Mouse (Mus musculus): ENCODE measurements around the gene Gpc6.

The Gpc6 gene

GRCm38 (mm10) chr14:117796661-117797060, 871.5 kb downstream of the Gpc6 start:
- DNase-seq (ENCODE audit: low spot score), result no peak

DNA sequence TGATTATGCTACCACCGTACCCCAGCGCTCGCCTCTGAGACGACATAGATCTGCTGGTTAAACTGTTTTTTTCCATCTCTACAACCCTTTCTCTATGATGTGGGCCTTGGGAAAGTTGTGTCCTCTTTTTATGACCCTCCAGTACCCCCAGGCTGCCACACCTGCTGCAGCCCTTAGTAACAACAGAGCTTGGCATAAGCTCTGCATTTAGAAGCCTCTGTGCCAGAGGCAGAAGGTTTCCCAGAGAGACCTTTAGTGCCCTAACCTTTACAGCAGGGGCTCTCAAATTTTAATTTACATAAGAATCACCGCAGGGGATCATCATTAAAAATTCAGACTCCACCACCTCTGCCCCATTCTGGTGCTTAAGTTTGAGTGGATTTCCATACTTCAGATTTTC, 875.3 kb downstream of the Gpc6 start:
- DNase-seq (ENCODE audit: low spot score), result no peak

DNA sequence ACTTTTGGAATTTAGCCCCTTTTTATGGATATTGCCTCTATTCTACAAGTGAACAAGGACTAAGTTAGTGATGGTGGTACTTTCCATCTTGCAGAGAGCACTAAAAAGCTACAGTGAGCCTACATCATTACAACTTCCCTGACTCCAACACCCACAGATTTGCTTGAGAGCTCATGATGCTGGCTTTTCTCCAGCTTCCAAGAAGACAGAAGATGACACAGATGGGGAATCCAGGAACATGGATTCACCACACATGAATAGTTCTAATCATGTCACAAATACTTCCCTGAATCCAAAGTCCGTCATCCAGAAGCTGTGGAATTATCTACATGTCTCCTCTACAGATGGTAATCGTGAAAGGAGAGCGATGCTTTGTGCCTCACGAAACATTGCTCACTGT, 882.7 kb downstream of the Gpc6 start:
- DNase-seq (ENCODE audit: low spot score), result no peak

DNA sequence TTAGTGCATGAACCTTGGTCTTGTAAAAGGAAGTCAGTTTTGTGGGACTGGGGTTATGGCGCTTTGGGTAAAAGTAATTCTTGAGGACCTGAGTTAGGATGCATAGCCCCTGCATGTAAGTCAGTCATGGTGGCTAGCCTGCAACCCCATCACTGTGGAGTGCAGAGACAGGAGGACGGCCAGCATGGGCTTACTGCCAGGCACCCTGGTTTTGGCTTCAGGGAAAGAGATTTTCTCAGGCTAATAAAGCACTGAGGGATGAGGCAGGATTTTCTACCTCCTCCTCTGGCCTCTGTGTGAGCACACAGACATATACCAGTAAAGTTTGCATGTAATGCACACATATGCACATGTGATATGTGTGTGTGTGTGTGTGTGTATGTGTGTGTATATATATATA, 883.2 kb downstream of the Gpc6 start:
- no peak for DNase-seq (ENCODE audit: low spot score)

DNA sequence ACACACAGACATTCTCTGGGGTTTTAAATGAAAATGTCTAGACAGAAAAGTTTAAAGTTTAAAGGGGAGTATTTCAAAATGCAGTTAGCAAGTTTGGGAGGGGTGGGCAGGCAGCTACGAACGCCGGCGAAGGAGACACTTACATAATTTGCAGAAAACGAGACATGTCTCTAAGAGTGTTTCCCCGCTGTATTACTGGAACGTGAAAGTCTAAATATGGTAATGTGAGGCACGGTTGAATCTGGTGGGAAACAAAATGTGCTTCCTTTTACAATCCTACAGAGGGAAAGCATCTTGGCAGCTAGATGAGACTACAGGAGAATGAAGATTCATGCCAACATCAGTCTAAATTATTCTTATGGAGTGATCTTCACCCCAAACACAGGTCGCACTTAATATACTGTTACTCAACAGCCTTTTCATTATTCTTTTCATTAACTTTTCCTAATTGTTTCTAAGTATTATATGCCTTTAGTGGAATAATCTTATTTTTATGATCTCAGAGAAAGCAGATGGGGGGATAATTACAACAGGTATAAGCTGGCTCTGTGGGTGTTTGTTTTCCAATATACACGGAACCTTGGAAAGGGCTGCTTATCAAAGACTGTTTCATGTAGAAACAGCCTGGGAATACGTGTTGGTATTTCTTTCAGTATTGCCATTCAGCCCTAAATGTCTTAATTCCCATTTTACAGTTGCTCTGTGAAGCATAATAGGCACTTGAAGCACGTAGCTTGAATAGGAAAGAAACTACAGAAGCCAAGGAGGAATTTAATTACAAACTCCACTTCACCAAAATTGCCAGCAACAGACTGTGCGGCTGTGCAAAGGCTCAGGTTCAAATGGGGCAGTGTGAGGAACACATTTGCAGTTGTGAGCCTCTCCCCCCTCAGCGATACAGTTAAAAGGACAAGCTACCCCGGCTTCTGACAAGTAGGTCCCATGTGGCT, 885.5 kb downstream of the Gpc6 start:
- no peak for DNase-seq (ENCODE audit: low spot score)

- DNase-seq (ENCODE audit: low spot score), result no peak
Observed at GRCm38 (mm10) chr14:117813473-117813872, 888.4 kb downstream of the Gpc6 start.

DNA sequence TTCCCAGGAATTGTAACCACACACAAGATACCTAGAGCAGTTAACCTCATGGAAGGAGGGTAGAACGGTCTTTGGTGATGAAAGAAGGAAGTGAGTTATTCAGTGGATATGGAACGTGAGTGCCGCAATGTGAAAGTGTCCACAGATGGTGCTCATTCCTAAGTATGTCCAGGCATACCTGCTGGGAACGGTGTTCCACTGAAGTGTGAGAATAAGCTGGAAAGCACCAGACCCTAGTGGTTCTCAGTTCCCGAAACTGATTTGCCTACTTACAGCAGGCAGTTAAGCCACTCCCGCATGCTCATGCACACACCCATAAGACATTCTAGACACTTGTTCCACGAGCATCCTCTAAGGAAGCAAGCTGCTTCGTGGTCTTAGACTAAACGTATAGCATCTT, 890.9 kb downstream of the Gpc6 start:
- DNase-seq (ENCODE audit: low spot score), result no peak

GRCm38 (mm10) chr14:117816706-117817105, 891.6 kb downstream of the Gpc6 start:
- DNase-seq (ENCODE audit: low spot score), result no peak

- DNase-seq (ENCODE audit: low spot score), result no peak
Observed at GRCm38 (mm10) chr14:117817196-117817595, 892.1 kb downstream of the Gpc6 start.

GRCm38 (mm10) chr14:117824491-117824890, 899.4 kb downstream of the Gpc6 start:
- DNase-seq (ENCODE audit: low spot score), result no peak

DNA sequence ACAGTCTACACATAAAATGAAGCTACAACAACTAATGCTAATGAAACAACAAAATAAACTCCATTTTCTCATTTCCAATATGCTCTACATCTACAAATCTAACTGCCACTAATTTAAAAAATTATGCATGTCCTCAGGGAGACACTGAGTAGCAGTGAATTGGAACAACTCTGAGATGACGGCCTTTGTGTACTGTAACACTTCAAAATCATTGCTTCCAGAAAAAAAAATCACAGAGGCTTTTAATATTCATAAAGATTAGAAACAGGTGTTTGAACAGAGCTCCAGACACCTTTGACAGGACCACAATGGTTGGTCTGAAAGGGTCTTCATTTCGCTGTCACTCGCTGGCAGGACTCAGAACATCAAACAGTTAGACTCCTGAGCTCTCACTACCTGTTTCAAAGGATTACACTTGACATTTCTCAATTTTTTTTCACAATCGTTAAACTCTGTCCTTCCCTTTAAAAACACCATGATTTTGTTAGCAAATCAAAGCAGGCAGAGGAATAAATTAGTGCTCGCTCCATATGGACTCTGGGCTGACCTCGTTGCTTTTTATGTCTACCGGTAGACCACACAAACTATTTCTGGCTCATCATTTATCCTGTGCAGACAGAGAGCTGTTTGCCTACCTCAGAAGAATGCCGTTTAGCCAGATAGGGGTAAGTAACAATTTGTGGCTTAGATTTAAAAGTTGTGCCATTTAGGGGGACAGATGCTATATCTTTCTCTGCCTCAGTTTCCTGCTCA, 901.4 kb downstream of the Gpc6 start:
- DNase-seq (ENCODE audit: low spot score), result peak; percentile 13

DNA sequence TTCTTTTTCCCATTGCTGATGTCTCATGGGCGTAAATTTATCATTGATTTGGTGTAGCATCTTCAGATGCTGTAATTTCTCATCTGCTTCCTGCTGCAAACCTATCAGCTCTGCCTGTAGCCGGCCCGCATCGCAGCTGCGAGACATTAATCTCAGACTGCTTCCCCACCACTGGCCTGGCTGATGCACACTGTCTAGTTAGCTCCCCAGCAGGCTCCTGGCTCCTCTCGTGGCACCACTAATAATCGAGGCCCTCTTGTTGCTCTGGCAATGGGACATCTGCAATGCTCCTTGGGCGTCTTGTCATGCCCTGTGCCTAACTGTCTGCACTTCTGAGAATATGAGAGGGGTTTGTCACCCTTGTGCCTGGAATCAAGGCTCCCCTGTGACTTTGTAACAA, 906.2 kb downstream of the Gpc6 start:
- DNase-seq (ENCODE audit: low spot score), result peak; percentile 12

DNA sequence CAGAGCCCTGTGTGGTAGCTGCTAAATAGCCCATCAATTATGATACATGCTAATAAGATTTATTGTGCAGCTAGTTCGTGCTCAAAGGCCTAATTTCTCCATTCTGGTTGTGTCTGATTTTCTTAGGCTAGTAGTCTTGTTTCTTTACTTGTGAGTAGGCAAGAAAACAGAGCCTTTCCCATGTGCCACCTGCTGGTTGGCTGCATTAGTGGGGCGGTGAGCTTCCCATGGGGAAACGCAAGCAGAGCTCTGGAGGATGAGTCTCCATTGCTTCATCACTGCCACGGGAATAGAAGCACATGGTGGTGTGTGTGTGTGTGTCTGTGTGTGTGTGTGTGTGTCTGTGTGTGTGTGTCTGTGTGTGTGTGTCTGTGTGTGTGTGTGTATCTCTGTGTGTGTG, 906.6 kb downstream of the Gpc6 start:
- peak; percentile 44 for DNase-seq (ENCODE audit: low spot score)

DNA sequence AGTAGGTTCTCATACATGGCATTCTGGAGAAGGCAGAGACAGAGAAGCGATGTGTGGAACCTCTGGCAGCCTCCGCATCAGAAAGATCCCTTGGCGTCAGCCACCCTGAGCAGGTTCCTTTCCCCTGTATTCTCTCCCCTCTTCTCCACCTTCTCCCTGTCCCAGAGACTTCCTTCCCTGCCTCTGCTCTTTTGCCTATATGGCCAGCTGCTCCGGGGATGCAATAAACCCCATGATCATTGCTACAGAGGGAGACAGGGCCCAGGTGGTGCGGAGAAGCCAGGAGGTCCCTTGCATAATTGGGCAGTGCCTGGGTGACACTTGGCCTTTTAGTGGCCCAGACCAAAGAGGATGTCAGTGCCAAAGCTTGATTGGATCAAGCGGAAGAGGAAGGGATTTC, 910.4 kb downstream of the Gpc6 start:
- DNase-seq (ENCODE audit: low spot score), result no peak

GRCm38 (mm10) chr14:117837021-117837420, 911.9 kb downstream of the Gpc6 start:
- DNase-seq (ENCODE audit: low spot score), result no peak

- DNase-seq (ENCODE audit: low spot score), result no peak
Observed at GRCm38 (mm10) chr14:117837715-117838114, 912.6 kb downstream of the Gpc6 start.

DNA sequence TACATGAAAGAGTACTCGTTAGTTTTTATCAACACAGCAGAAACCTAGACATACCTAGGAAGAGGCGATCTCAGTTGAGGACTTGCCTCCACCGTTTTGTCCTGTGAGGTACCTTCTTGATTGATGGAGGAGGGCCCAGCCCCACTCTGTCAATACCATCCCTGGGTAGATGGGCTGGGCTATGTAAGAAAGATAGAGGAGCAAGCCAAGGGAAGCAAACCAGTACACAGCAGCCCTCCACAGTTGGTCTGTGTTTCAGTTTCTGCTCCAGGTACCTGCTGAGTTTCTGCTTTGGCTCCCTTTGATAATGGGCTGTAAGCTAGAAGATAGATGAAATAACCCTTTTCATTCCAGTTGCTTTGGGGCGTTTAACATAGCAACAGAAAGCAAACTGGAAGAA, 916.1 kb downstream of the Gpc6 start:
- no peak for DNase-seq (ENCODE audit: low spot score)

- no peak for DNase-seq (ENCODE audit: low spot score)
Observed at GRCm38 (mm10) chr14:117841797-117842553, 916.9 kb downstream of the Gpc6 start.

DNA sequence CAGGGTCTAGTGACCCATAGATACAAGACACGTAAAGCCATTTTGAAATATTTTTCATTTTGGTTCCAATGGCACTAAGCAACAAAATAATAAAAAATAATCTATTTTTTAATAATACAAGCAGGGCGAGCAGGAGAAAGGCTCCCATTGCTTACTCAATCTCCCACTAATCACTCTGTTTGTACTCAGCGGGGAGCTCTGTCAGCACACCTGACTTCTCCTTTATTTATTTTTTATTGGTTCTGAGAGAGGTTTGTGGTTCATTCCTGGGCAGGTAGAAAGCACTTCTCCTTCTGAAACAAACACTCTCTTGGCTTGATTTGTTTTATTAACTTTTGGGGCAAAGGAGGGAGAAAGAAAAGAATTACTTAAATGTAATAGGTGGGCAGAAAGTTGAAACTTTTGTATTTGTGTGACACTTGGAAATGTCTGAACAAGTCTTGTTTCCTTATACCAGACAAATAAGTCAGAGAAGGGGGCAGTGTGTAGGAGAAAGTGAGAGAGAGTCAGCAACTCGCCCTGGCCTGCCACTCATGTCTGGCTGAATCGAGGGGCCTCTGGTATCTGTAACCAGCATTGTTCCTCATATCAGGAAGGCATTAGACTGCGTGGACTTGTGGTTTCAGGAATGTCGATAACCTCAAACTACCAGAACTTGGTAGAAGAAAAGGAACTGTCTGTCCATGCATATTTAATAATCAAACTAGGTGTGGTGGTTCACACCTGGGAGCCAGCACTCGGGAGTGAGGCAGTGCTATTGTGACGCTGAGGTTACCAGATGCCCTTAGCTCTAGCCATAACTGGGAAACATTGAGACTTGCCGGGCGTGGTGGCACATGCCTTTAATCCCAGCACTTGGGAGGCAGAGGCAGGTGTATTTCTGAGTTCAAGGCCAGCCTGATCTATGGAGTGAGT, 924.7 kb downstream of the Gpc6 start:
- DNase-seq (ENCODE audit: low spot score), result no peak

DNA sequence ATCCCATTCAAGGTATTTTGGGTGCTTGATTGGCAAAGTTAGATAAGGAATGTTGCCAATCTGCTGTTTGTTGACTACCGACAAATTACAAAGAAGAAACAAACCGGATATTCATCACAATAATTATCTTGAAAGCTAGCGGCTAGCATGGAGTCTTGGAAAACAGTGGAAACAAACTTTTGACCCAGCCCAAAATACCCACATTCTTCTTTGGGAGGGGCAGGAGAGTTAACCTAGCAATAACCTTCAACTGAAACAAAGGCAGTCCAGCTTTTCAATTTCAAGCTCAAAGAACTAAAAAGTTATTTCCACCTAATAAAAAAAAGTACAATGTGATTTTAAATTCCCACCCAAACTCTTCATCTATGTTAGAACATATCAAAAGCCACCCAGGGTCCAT, 927.2 kb downstream of the Gpc6 start:
- no peak for DNase-seq (ENCODE audit: low spot score)

GRCm38 (mm10) chr14:117852842-117853241, 927.7 kb downstream of the Gpc6 start:
- DNase-seq (ENCODE audit: low spot score), result no peak

All from embryo, embryonic 10.5 days (tissue).